Comparison of ENCODE assay signal across 22 mouse cellular contexts in the genomic region with DNA sequence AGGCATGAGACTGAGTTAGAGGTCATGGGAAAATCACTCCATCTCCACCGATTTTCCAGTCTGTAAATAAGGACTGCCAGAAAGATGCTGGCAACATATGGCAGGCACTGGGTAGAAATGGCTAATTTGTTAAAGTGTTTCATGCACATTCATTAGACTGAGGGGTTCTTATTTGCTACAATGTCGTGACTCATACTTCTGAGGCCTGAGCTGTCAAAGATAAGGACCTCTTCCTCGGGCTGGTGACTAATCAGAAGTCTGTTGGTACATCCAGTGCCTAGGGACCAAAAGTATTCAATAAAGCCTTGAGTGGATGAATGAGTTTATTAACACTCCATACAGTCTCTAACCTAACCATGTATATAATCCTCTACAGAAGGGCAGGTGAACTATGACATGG.
DNase-seq lines count a peak whose midpoint lies in the region; ATAC-seq lines count a peak whose summit lies in the region.
"Had no signal": no experiment of that assay in that cellular context is flagged by ENCODE, and none has a peak within 500 bp of the region (broad histone marks: within the 10 kb centered on the region; RNA-seq: fewer than 3 reads in every experiment).

No protein-coding gene starts in this region.

- no peak overlapping the region for H3K4me3 ChIP-seq in midbrain, embryonic 11.5 days (ENCODE audit: low read depth, low read length)
- no peak overlapping the region for H3K4me3 ChIP-seq in midbrain, embryonic 15.5 days
- H3K4me3 ChIP-seq: embryonic facial prominence, embryonic 13.5 days; forebrain, embryonic 12.5 days; gastrocnemius, adult 2 months; heart, embryonic 12.5 days; hindbrain, embryonic 10.5 days; hindbrain, embryonic 15.5 days had no signal

- no peak for ATAC-seq in midbrain, embryonic 11.5 days (ENCODE audit: low FRiP score)
- no peak for ATAC-seq in midbrain, embryonic 15.5 days (replicated peaks)
- ATAC-seq: activated CD4-positive, CD25-positive, alpha-beta regulatory T cell, adult 4 months; inflammation-experienced regulatory T-cells, adult 6 months; intestine, postnatal 0 days had no signal

- H3K36me3 ChIP-seq in midbrain, embryonic 11.5 days (ENCODE audit: control insufficient read depth, insufficient read depth, low read length), result no peaks in the 10 kb centered on the region
- no peaks in the 10 kb centered on the region for H3K36me3 ChIP-seq in midbrain, embryonic 15.5 days (replicated peaks)
- H3K36me3 ChIP-seq: embryonic facial prominence, embryonic 13.5 days; forebrain, embryonic 12.5 days; heart, embryonic 12.5 days; hindbrain, embryonic 10.5 days; hindbrain, embryonic 15.5 days had no signal

- no peak overlapping the region for H3K9ac ChIP-seq in midbrain, embryonic 11.5 days (ENCODE audit: low read length)
- H3K9ac ChIP-seq in midbrain, embryonic 15.5 days, result no peak overlapping the region
- H3K9ac ChIP-seq: embryonic facial prominence, embryonic 13.5 days; forebrain, embryonic 12.5 days; heart, embryonic 12.5 days; hindbrain, embryonic 15.5 days had no signal

- H3K27me3 ChIP-seq in midbrain, embryonic 11.5 days (ENCODE audit: control insufficient read depth, insufficient read depth, low read length), result no peaks in the 10 kb centered on the region
- no peaks in the 10 kb centered on the region for H3K27me3 ChIP-seq in midbrain, embryonic 15.5 days (replicated peaks)
- H3K27me3 ChIP-seq: CH12.LX; embryonic facial prominence, embryonic 13.5 days; hindbrain, embryonic 15.5 days had no signal

- H3K4me1 ChIP-seq in midbrain, embryonic 11.5 days (ENCODE audit: control insufficient read depth, insufficient read depth, low read length), result no peaks in the 10 kb centered on the region
- no peaks in the 10 kb centered on the region for H3K4me1 ChIP-seq in midbrain, embryonic 15.5 days
- H3K4me1 ChIP-seq: forebrain, embryonic 12.5 days; heart, embryonic 12.5 days; hindbrain, embryonic 10.5 days; hindbrain, embryonic 15.5 days had no signal

- no peak overlapping the region for H3K27ac ChIP-seq in midbrain, embryonic 11.5 days (ENCODE audit: low read depth, low read length)
- H3K27ac ChIP-seq in midbrain, embryonic 15.5 days, result no peak overlapping the region
- H3K27ac ChIP-seq: embryonic facial prominence, embryonic 13.5 days; forebrain, embryonic 12.5 days; gastrocnemius, adult 2 months; hindbrain, embryonic 10.5 days; hindbrain, embryonic 15.5 days had no signal

- WGBS in midbrain, embryonic 11.5 days, result 71% methylated on average over 3 of the region's 3 CpGs
- WGBS in midbrain, embryonic 15.5 days, result 60% methylated on average over 3 of the region's 3 CpGs

- no peak overlapping the region for H3K4me2 ChIP-seq in midbrain, embryonic 11.5 days
- no peak overlapping the region for H3K4me2 ChIP-seq in midbrain, embryonic 15.5 days
- H3K4me2 ChIP-seq: embryonic facial prominence, embryonic 13.5 days; forebrain, embryonic 12.5 days; heart, embryonic 12.5 days; hindbrain, embryonic 15.5 days had no signal

- H3K9me3 ChIP-seq in midbrain, embryonic 11.5 days (ENCODE audit: control insufficient read depth, low read length), result no peaks in the 10 kb centered on the region
- H3K9me3 ChIP-seq in midbrain, embryonic 15.5 days, result no peaks in the 10 kb centered on the region
- H3K9me3 ChIP-seq: embryonic facial prominence, embryonic 13.5 days; forebrain, embryonic 12.5 days; heart, embryonic 12.5 days; hindbrain, embryonic 10.5 days; hindbrain, embryonic 15.5 days had no signal

- DNase-seq in adrenal gland, postnatal 36 days, result peak; percentile 16 to 47
- no peak for DNase-seq in adrenal gland, postnatal 4 days (ENCODE audit: low spot score in 2 of 2)
- DNase-seq in midbrain, embryonic 11.5 days (ENCODE audit: low spot score, missing footprints), result peak; percentile 70
- DNase-seq in 416B (ENCODE audit: low read depth), result peak; percentile 76
- DNase-seq in MN1 (ENCODE audit: low spot score), result peak; percentile 72
- DNase-seq in spleen, postnatal 4 days (ENCODE audit: low spot score in 2 of 2), result no peak
- no peak for DNase-seq in kidney, adult 18-20 months
- DNase-seq: cerebellum, adult 18-20 months; cerebellum, adult 9-11 months; cerebellum, postnatal 36 days; gastrocnemius, adult 2 months; gastrocnemius, postnatal 25 days had no signal

Comparison
In these comparisons a context has a peak if more than half of its experiments do, and no peak if none do; other contexts are left out.
1. DNase-seq: peak in adrenal gland, postnatal 36 days (2 of 2), midbrain, embryonic 11.5 days (single experiment), 416B (single experiment) and MN1 (single experiment); none in adrenal gland, postnatal 4 days (0 of 2), spleen, postnatal 4 days (0 of 2) and kidney, adult 18-20 months (single experiment).